Mouse (Mus musculus) left cerebral cortex, adult 11 months (tissue): ENCODE data around the gene Ltf.

Experiments
- DNase-seq: peaks from one replicate; pipeline ENCODE4 v3.0.0; 2022; ENCODE audit warnings: low spot score

The Ltf gene

GRCm38 (mm10) chr9:111039966-111040365, 20.9 kb downstream of the Ltf start:
- DNase-seq, result no peak

GRCm38 (mm10) chr9:111042266-111042665, 23.2 kb downstream of the Ltf start:
- DNase-seq, result no peak

GRCm38 (mm10) chr9:111046222-111046621, 27.2 kb downstream of the Ltf start:
- no peak for DNase-seq

- no peak for DNase-seq
Observed at GRCm38 (mm10) chr9:111047266-111047665, 28.2 kb downstream of the Ltf start.

GRCm38 (mm10) chr9:111048452-111048851, 29.4 kb downstream of the Ltf start:
- DNase-seq, result no peak

- no peak for DNase-seq
Observed at GRCm38 (mm10) chr9:111054923-111055322, 35.9 kb downstream of the Ltf start.

GRCm38 (mm10) chr9:111055800-111056518, 36.9 kb downstream of the Ltf start:
- DNase-seq, result no peak

- no peak for DNase-seq
Observed at GRCm38 (mm10) chr9:111056519-111056797, 37.4 kb downstream of the Ltf start.

- no peak for DNase-seq
Observed at GRCm38 (mm10) chr9:111056798-111057543, 37.9 kb downstream of the Ltf start, which contains the start of gene Ccrl2. Gene Ccrl2 (minus strand): TSS chr9:111057519.

- DNase-seq, result no peak
Observed at GRCm38 (mm10) chr9:111057544-111058370, 38.7 kb downstream of the Ltf start.

- no peak for DNase-seq
Observed at GRCm38 (mm10) chr9:111058943-111059556, 40.0 kb downstream of the Ltf start.

GRCm38 (mm10) chr9:111062840-111063239, 43.8 kb downstream of the Ltf start:
- no peak for DNase-seq

- no peak for DNase-seq
Observed at GRCm38 (mm10) chr9:111067052-111067451, 48.0 kb downstream of the Ltf start.

GRCm38 (mm10) chr9:111070546-111070961, 51.5 kb downstream of the Ltf start:
- no peak for DNase-seq

- no peak for DNase-seq
Observed at GRCm38 (mm10) chr9:111072175-111072574, 53.1 kb downstream of the Ltf start.

GRCm38 (mm10) chr9:111072971-111073370, 53.9 kb downstream of the Ltf start:
- DNase-seq, result no peak

GRCm38 (mm10) chr9:111077745-111078144, 58.7 kb downstream of the Ltf start:
- no peak for DNase-seq

GRCm38 (mm10) chr9:111080801-111081200, 61.7 kb downstream of the Ltf start:
- DNase-seq, result no peak

GRCm38 (mm10) chr9:111081765-111082164, 62.7 kb downstream of the Ltf start:
- no peak for DNase-seq

GRCm38 (mm10) chr9:111085329-111085728, 66.3 kb downstream of the Ltf start:
- DNase-seq, result no peak

- DNase-seq, result no peak
Observed at GRCm38 (mm10) chr9:111086137-111086536, 67.1 kb downstream of the Ltf start.

GRCm38 (mm10) chr9:111086995-111087606, 68.0 kb downstream of the Ltf start:
- no peak for DNase-seq
